Mouse (Mus musculus): ENCODE data around the gene Slc12a8.
"Not testable (repeated sequence)": the region's sequence is repeated elsewhere in the genome, so short reads cannot be mapped to it uniquely, and the experiment has no call there.

Slc12a8 gene

GRCm38 (mm10) chr16:33516807-33517565 is at the start of gene Slc12a8:
Gene Slc12a8, plus strand, starts transcription at chr16:33517328.
- no peak for DNase-seq (ENCODE audit: low spot score in 2 of 2)

- no peak for DNase-seq (ENCODE audit: low spot score in 2 of 2)
These were observed 49.7 kb upstream of the Slc12a8 start for GRCm38 (mm10) chr16:33467451-33467850.

- no peak for DNase-seq (ENCODE audit: low spot score in 2 of 2)
These were observed 47.2 kb upstream of the Slc12a8 start for GRCm38 (mm10) chr16:33469973-33470372.

GRCm38 (mm10) chr16:33474381-33474780 is 42.7 kb upstream of the Slc12a8 start:
- no peak for DNase-seq (ENCODE audit: low spot score in 2 of 2)

- DNase-seq (ENCODE audit: low spot score in 2 of 2): no peak
These were observed 37.2 kb upstream of the Slc12a8 start for GRCm38 (mm10) chr16:33479926-33480325.

- DNase-seq (ENCODE audit: low spot score in 2 of 2): no peak
These were observed 36.0 kb upstream of the Slc12a8 start for GRCm38 (mm10) chr16:33481148-33481547.

- DNase-seq (ENCODE audit: low spot score in 2 of 2): no peak
These were observed 34.8 kb upstream of the Slc12a8 start for GRCm38 (mm10) chr16:33482309-33482708.

- no peak for DNase-seq (ENCODE audit: low spot score in 2 of 2)
These were observed 29.4 kb upstream of the Slc12a8 start for GRCm38 (mm10) chr16:33487709-33488108.

- DNase-seq (ENCODE audit: low spot score in 2 of 2): no peak
These were observed 22.8 kb upstream of the Slc12a8 start for GRCm38 (mm10) chr16:33494374-33494773.

GRCm38 (mm10) chr16:33508082-33508481 is 9.0 kb upstream of the Slc12a8 start:
- DNase-seq (ENCODE audit: low spot score in 2 of 2): no peak

GRCm38 (mm10) chr16:33509231-33509630 is 7.9 kb upstream of the Slc12a8 start:
- DNase-seq (ENCODE audit: low spot score in 2 of 2): not testable (repeated sequence)

- DNase-seq (ENCODE audit: low spot score in 2 of 2): not testable (repeated sequence)
These were observed 6.3 kb upstream of the Slc12a8 start for GRCm38 (mm10) chr16:33510856-33511255.

- DNase-seq (ENCODE audit: low spot score in 2 of 2): no peak
These were observed 4.6 kb upstream of the Slc12a8 start for GRCm38 (mm10) chr16:33512555-33512954.

GRCm38 (mm10) chr16:33517627-33518026 is 499 bp downstream of the Slc12a8 start:
- no peak for DNase-seq (ENCODE audit: low spot score in 2 of 2)

GRCm38 (mm10) chr16:33518236-33518635 is 1.1 kb downstream of the Slc12a8 start:
- DNase-seq (ENCODE audit: low spot score in 2 of 2): no peak

GRCm38 (mm10) chr16:33519916-33520568 is 2.9 kb downstream of the Slc12a8 start:
- DNase-seq (ENCODE audit: low spot score in 2 of 2): no peak

GRCm38 (mm10) chr16:33522516-33522915 is 5.4 kb downstream of the Slc12a8 start:
- DNase-seq (ENCODE audit: low spot score in 2 of 2): no peak

- no peak for DNase-seq (ENCODE audit: low spot score in 2 of 2)
These were observed 6.4 kb downstream of the Slc12a8 start for GRCm38 (mm10) chr16:33523571-33523970.

GRCm38 (mm10) chr16:33529502-33530454 is 12.7 kb downstream of the Slc12a8 start:
- no peak for DNase-seq (ENCODE audit: low spot score in 2 of 2)

- no peak for DNase-seq (ENCODE audit: low spot score in 2 of 2)
These were observed 14.1 kb downstream of the Slc12a8 start for GRCm38 (mm10) chr16:33531184-33531583.

- DNase-seq (ENCODE audit: low spot score in 2 of 2): no peak
These were observed 19.3 kb downstream of the Slc12a8 start for GRCm38 (mm10) chr16:33536456-33536855.

Data from urinary bladder, postnatal 4 days (tissue).